8 mouse cellular contexts compared by ENCODE assay signal in genomic region chr14:122107481-122108214, GRCm38 (mm10). TPM values are rescaled to one million over a fixed set of nuclear protein-coding genes. Genes with fewer than 3 reads are reported as not detected.
A peak's percentile ranks its signal among the peaks of the same experiment; 100 is the strongest.
DNase-seq lines count a peak whose midpoint lies in the region; ATAC-seq lines count a peak whose summit lies in the region.

No protein-coding gene starts in this region.

- no peaks in the 10 kb centered on the region for H3K27me3 ChIP-seq in kidney, embryonic 14.5 days (ENCODE audit: control insufficient read depth, insufficient read depth, low read length)
- H3K27me3 ChIP-seq in stomach, embryonic 16.5 days (ENCODE audit: control insufficient read depth, insufficient read depth, low read length), result no peaks in the 10 kb centered on the region

- peak overlapping the region; percentile 95 for H3K27ac ChIP-seq in kidney, embryonic 14.5 days (ENCODE audit: low read depth, low read length)
- peak overlapping the region; percentile 97 for H3K27ac ChIP-seq in stomach, embryonic 16.5 days (ENCODE audit: low read length)

- intact Hi-C loops in gastrocnemius, postnatal 14 days (cut with DNase I; ENCODE audit: low total_unique reads), result no loop called here

- DNase-seq in lung, adult 18-20 months, result peak; percentile 19 to 26
- no peak for DNase-seq in lung, postnatal 25 days (ENCODE audit: low spot score)
- peak; percentile 29 for DNase-seq in adrenal gland, postnatal 25 days
- DNase-seq in gastrocnemius, postnatal 14 days, result peak; percentile 34
- DNase-seq in lung, postnatal 10 days, result peak; percentile 38
- no peak for DNase-seq in right cerebral cortex, postnatal 14 days

- ATAC-seq in kidney, embryonic 14.5 days (ENCODE audit: low FRiP score, low TSS enrichment), result peak; percentile 30
- ATAC-seq in stomach, embryonic 16.5 days (ENCODE audit: insufficient read depth, low FRiP score), result 0 out of 2 replicates have a peak, but pooled peaks have one; percentile 4

- peak overlapping the region; percentile 96 for H3K9ac ChIP-seq in kidney, embryonic 14.5 days (ENCODE audit: low read depth, low read length)
- H3K9ac ChIP-seq in stomach, embryonic 16.5 days (ENCODE audit: low read length), result peak overlapping the region; percentile 93

- H3K4me2 ChIP-seq in kidney, embryonic 14.5 days (replicated peaks; ENCODE audit: low read depth, low read length), result peak overlapping the region; percentile 79
- peak overlapping the region; percentile 80 for H3K4me2 ChIP-seq in stomach, embryonic 16.5 days (ENCODE audit: low read depth, low read length)

- no peaks in the 10 kb centered on the region for H3K9me3 ChIP-seq in kidney, embryonic 14.5 days (ENCODE audit: control insufficient read depth, low read length)
- H3K9me3 ChIP-seq in stomach, embryonic 16.5 days (replicated peaks; ENCODE audit: control insufficient read depth, low read length), result no peaks in the 10 kb centered on the region

- 4% methylated on average over 43 of the region's 44 CpGs for WGBS in kidney, embryonic 14.5 days
- WGBS in stomach, embryonic 16.5 days, result 3% methylated on average over 44 of the region's 44 CpGs

- peak overlapping the region; percentile 100 for H3K4me3 ChIP-seq in kidney, embryonic 14.5 days (ENCODE audit: low read length)
- peak overlapping the region; percentile 80 for H3K4me3 ChIP-seq in stomach, embryonic 16.5 days (replicated peaks; ENCODE audit: low read length)

- peaks cover 13% of the 10 kb centered on the region; the same call in 1 of the 2 replicates for H3K4me1 ChIP-seq in kidney, embryonic 14.5 days (ENCODE audit: control insufficient read depth, insufficient read depth, low read length)
- peaks cover 28% of the 10 kb centered on the region for H3K4me1 ChIP-seq in stomach, embryonic 16.5 days (ENCODE audit: control insufficient read depth, insufficient read depth, low read length)

- H3K36me3 ChIP-seq in kidney, embryonic 14.5 days (ENCODE audit: control insufficient read depth, insufficient read depth, low read length), result peaks cover 8% of the 10 kb centered on the region
- H3K36me3 ChIP-seq in stomach, embryonic 16.5 days (ENCODE audit: control insufficient read depth, insufficient read depth, low read length), result no peaks in the 10 kb centered on the region

RNA-seq across cellular contexts. Expression of gene Tm9sf2, which starts 0.8 kb away (rescaled TPM):
- total RNA-seq in adrenal gland, postnatal 25 days (2021), result 143 and 162 TPM in 2 replicates
- 10 to 100 TPM; 63.2 to 64.1 TPM for total RNA-seq in gastrocnemius, postnatal 14 days (2021)
- polyA plus RNA-seq in kidney, embryonic 14.5 days (2014; fragmentation: Nextera tagmentation; extraction: Ambion mirVana), result 99.0 and 173 TPM in 2 replicates
- polyA plus RNA-seq in stomach, embryonic 16.5 days (2015; fragmentation: Nextera tagmentation; extraction: Ambion mirVana), result 206 and 209 TPM in 2 replicates

Comparison
In these comparisons a context has a peak if more than half of its experiments do, and no peak if none do; other contexts are left out.
1. DNase-seq: peak in lung, adult 18-20 months (2 of 2), adrenal gland, postnatal 25 days (single experiment), gastrocnemius, postnatal 14 days (single experiment) and lung, postnatal 10 days (single experiment); none in lung, postnatal 25 days (single experiment) and right cerebral cortex, postnatal 14 days (single experiment).